Mouse (Mus musculus): Measurements from ENCODE around the gene Catsper2. TPM values are rescaled to one million over a fixed set of nuclear protein-coding genes. Genes with fewer than 3 reads are reported as not detected.
A peak's percentile ranks its signal among the peaks of the same experiment; 100 is the strongest.

The Catsper2 gene
- polyA plus RNA-seq, 1 experiment from 2014 or later, result 0.63 TPM

GRCm38 (mm10) chr2:121354378-121354777 is 59.2 kb downstream of the Catsper2 start:
- Histone ChIP-seq H3K4me1 (ENCODE audit: control insufficient read depth, low read depth, low read length) (peaks cover 7% of the 10 kb centered on the region), H3K27me3 (ENCODE audit: control insufficient read depth, insufficient read depth, low read depth, low read length) (peaks cover 32% of the 10 kb centered on the region), H3K4me3 (ENCODE audit: low read depth, low read length) (peak overlapping the region; percentile 75), H3K27ac (ENCODE audit: low read length) (0 out of 2 replicates have a peak overlapping the region, but pooled peaks have one; percentile 38), H3K4me2 (ENCODE audit: low read depth, low read length) (peak overlapping the region; percentile 98), H3K36me3 (ENCODE audit: control insufficient read depth, insufficient read depth) (no peaks in the 10 kb centered on the region), H3K9ac (ENCODE audit: low read depth, low read length) (peak overlapping the region; percentile 83), H3K9me3 (replicated peaks; ENCODE audit: control insufficient read depth, low read length) (no peaks in the 10 kb centered on the region)
- 0 out of 2 replicates have a peak, but pooled peaks have one; percentile 5 for ATAC-seq (ENCODE audit: low read depth)
- 3% methylated on average over 6 of the region's 6 CpGs for WGBS (ENCODE audit: insufficient replicate concordance)

GRCm38 (mm10) chr2:121353156-121353555 is 60.4 kb downstream of the Catsper2 start:
- WGBS (ENCODE audit: insufficient replicate concordance), result 64% methylated on average over 8 of the region's 8 CpGs
- Histone ChIP-seq H3K4me3 (ENCODE audit: low read depth, low read length) (no peak overlapping the region), H3K9ac (ENCODE audit: low read depth, low read length) (no peak overlapping the region), H3K27me3 (ENCODE audit: control insufficient read depth, insufficient read depth, low read depth, low read length) (peaks cover 19% of the 10 kb centered on the region), H3K4me2 (ENCODE audit: low read depth, low read length) (no peak overlapping the region), H3K27ac (ENCODE audit: low read length) (no peak overlapping the region), H3K4me1 (ENCODE audit: control insufficient read depth, low read depth, low read length) (peaks cover 7% of the 10 kb centered on the region), H3K36me3 (ENCODE audit: control insufficient read depth, insufficient read depth) (no peaks in the 10 kb centered on the region), H3K9me3 (replicated peaks; ENCODE audit: control insufficient read depth, low read length) (no peaks in the 10 kb centered on the region)
- ATAC-seq (ENCODE audit: low read depth), result no peak

Small RNAs within 50 kb of the gene (microRNA-seq; reads per million reads assigned to microRNA genes)
- not detected for gene Gm22953

Other genes with a start within 250 kb of the Catsper2 start
- 19.0 and 20.5 TPM in 2 replicates for gene Tubgcp4, start 243.1 kb downstream of the Catsper2 start, polyA plus RNA-seq (2015; fragmentation: Nextera tagmentation; extraction: Ambion mirVana)
- gene Zscan29, start 242.7 kb downstream of the Catsper2 start, polyA plus RNA-seq (2015; fragmentation: Nextera tagmentation; extraction: Ambion mirVana), result 3.9 and 4.4 TPM in 2 replicates
- 18.9 and 22.5 TPM in 2 replicates for gene Trp53bp1, start 142.4 kb downstream of the Catsper2 start, polyA plus RNA-seq (2015; fragmentation: Nextera tagmentation; extraction: Ambion mirVana)
- 0.19 and 0.21 TPM in 2 replicates for gene Map1a, start 124.2 kb downstream of the Catsper2 start, polyA plus RNA-seq (2015; fragmentation: Nextera tagmentation; extraction: Ambion mirVana)
- 5.6 and 5.8 TPM in 2 replicates for gene Ppip5k1, start 58.4 kb downstream of the Catsper2 start, polyA plus RNA-seq (2015; fragmentation: Nextera tagmentation; extraction: Ambion mirVana)
- gene Ckmt1, start 56.1 kb downstream of the Catsper2 start, polyA plus RNA-seq (2015; fragmentation: Nextera tagmentation; extraction: Ambion mirVana), result 4.8 TPM in 1 of 2 replicates, not detected in the other
- gene Strc, start 26.6 kb downstream of the Catsper2 start, polyA plus RNA-seq (2015; fragmentation: Nextera tagmentation; extraction: Ambion mirVana), result not detected in 2 replicates
- gene Pdia3, start within 50 bp of the Catsper2 start, polyA plus RNA-seq (2015; fragmentation: Nextera tagmentation; extraction: Ambion mirVana), result 302 and 304 TPM in 2 replicates
- 3.4 and 3.6 TPM in 2 replicates for gene Ell3, start 30.5 kb upstream of the Catsper2 start, polyA plus RNA-seq (2015; fragmentation: Nextera tagmentation; extraction: Ambion mirVana)
- 209 and 224 TPM in 2 replicates for gene Serf2, start 35.4 kb upstream of the Catsper2 start, polyA plus RNA-seq (2015; fragmentation: Nextera tagmentation; extraction: Ambion mirVana)
- gene Hypk, start 39.5 kb upstream of the Catsper2 start, polyA plus RNA-seq (2015; fragmentation: Nextera tagmentation; extraction: Ambion mirVana), result 64.5 and 79.5 TPM in 2 replicates
- 0.05 and 0.20 TPM in 2 replicates for gene Serinc4, start 43.0 kb upstream of the Catsper2 start, polyA plus RNA-seq (2015; fragmentation: Nextera tagmentation; extraction: Ambion mirVana)
- 19.4 and 20.5 TPM in 2 replicates for gene Mfap1b, start 60.3 kb upstream of the Catsper2 start, polyA plus RNA-seq (2015; fragmentation: Nextera tagmentation; extraction: Ambion mirVana)
- 10.8 and 11.8 TPM in 2 replicates for gene Mfap1a, start 92.9 kb upstream of the Catsper2 start, polyA plus RNA-seq (2015; fragmentation: Nextera tagmentation; extraction: Ambion mirVana)
- gene Wdr76, start 92.9 kb upstream of the Catsper2 start, polyA plus RNA-seq (2015; fragmentation: Nextera tagmentation; extraction: Ambion mirVana), result 6.3 and 7.7 TPM in 2 replicates

All from liver, embryonic 16.5 days (tissue).